Mouse (Mus musculus) liver, embryonic 15.5 days (tissue): ENCODE measurements around the gene Adamts14. TPM values are rescaled to one million over a fixed set of nuclear protein-coding genes. Genes with fewer than 3 reads are reported as not detected.
A peak's percentile ranks its signal among the peaks of the same experiment; 100 is the strongest.

Experiments
- ATAC-seq: fragments of 200-750 bp; cut with Nextera tagmentation; 2 replicates; pipeline ENCODE4 v1.8.0; 2017; ENCODE audit warnings: moderate number of reproducible peaks, mild to moderate bottlenecking, moderate library complexity; ENCODE audit not compliant: insufficient read depth
- H3K27ac ChIP-seq: fragments of 300-500 bp; sonication (generic); replicated peaks from 2 replicates; pipeline ENCODE4 v1.5.1; 2015; ENCODE audit warnings: mild to moderate bottlenecking, inconsistent platforms
- H3K27me3 ChIP-seq: fragments of 300-500 bp; sonication (generic); 2 replicates; pipeline ENCODE4 v1.6.1; 2015; ENCODE audit warnings: mild to moderate bottlenecking, inconsistent platforms
- H3K36me3 ChIP-seq: fragments of 300-500 bp; sonication (generic); replicated peaks from 2 replicates; pipeline ENCODE4 v1.6.1; 2015; ENCODE audit warnings: moderate library complexity, mild to moderate bottlenecking, inconsistent platforms
- H3K4me1 ChIP-seq: fragments of 300-500 bp; sonication (generic); replicated peaks from 2 replicates; pipeline ENCODE4 v1.6.1; 2015; ENCODE audit warnings: inconsistent platforms
- H3K4me2 ChIP-seq: fragments of 300-500 bp; sonication (generic); 2 replicates; pipeline ENCODE4 v1.6.1; 2015; ENCODE audit warnings: moderate library complexity, mild to moderate bottlenecking, inconsistent platforms
- H3K4me3 ChIP-seq: fragments of 300-500 bp; sonication (generic); replicated peaks from 2 replicates; pipeline ENCODE4 v1.5.1; 2015; ENCODE audit warnings: mild to moderate bottlenecking, inconsistent platforms
- H3K9ac ChIP-seq: fragments of 300-500 bp; sonication (generic); 2 replicates; pipeline ENCODE4 v1.6.1; 2015; ENCODE audit warnings: moderate library complexity, mild to moderate bottlenecking, inconsistent platforms
- H3K9me3 ChIP-seq: fragments of 300-500 bp; sonication (generic); replicated peaks from 2 replicates; pipeline ENCODE4 v1.6.1; 2016; ENCODE audit warnings: inconsistent platforms
- WGBS: fragments of 180-500 bp; shearing (Covaris S2); methylation state at CpG from one replicate; pipeline ENCODE4 v1.1.7; 2015; ENCODE audit warnings: mixed read lengths; ENCODE audit not compliant: insufficient replicate concordance; 5-methylcytosine and 5-hydroxymethylcytosine counted together
- polyA plus RNA-seq: library from polyadenylated mRNA; unstranded; fragments of >200 nt; fragmentation: Nextera tagmentation; extraction: Ambion mirVana; gene quantifications from 2 replicates; pipeline ENCODE4 v1.2.1, GENCODE M21; 2015

Adamts14 gene
- 0.29 and 0.32 TPM in 2 replicates for polyA plus RNA-seq

- Histone ChIP-seq H3K27ac (no peak within 1 kb of the TSS), H3K36me3 (no peaks in the 10 kb centered on the region), H3K4me3 (peak within 1 kb of the TSS; percentile 45), H3K4me1 (peaks cover 4% of the 10 kb centered on the region; the same call in 1 of the 2 replicates), H3K9ac (peak within 1 kb of the TSS; percentile 30; the same call in 1 of the 2 replicates), H3K4me2 (peak within 1 kb of the TSS; percentile 68), H3K9me3 (no peaks in the 10 kb centered on the region), H3K27me3 (peaks cover 39% of the 10 kb centered on the region)
- under 1% methylated on average over 67 of the region's 75 CpGs for WGBS
- peak; percentile 17; the same call in 1 of the 2 replicates for ATAC-seq
These were observed at the start of gene Adamts14 for GRCm38 (mm10) chr10:61273081-61273843. TSS of gene Adamts14 (minus strand) at chr10:61273438.

- no peak for ATAC-seq
- Histone ChIP-seq H3K36me3 (0 out of 2 replicates have a peak, but pooled peaks cover 5% of the 10 kb centered on the region), H3K9me3 (no peaks in the 10 kb centered on the region), H3K4me1 (0 out of 2 replicates have a peak, but pooled peaks cover 3% of the 10 kb centered on the region), H3K27me3 (no peaks in the 10 kb centered on the region), H3K4me3 (no peak overlapping the region), H3K27ac (no peak overlapping the region), H3K9ac (no peak overlapping the region), H3K4me2 (no peak overlapping the region)
- 66% methylated on average over 3 of the region's 3 CpGs for WGBS
These were observed 45.3 kb upstream of the Adamts14 start for GRCm38 (mm10) chr10:61318527-61318926.

GRCm38 (mm10) chr10:61315324-61315880 lies 42.2 kb upstream of the Adamts14 start:
- Histone ChIP-seq H3K4me1 (peaks cover 10% of the 10 kb centered on the region; the same call in 1 of the 2 replicates), H3K4me3 (no peak overlapping the region), H3K36me3 (no peaks in the 10 kb centered on the region), H3K9me3 (no peaks in the 10 kb centered on the region), H3K4me2 (no peak overlapping the region), H3K27me3 (no peaks in the 10 kb centered on the region), H3K27ac (no peak overlapping the region), H3K9ac (no peak overlapping the region)
- WGBS, result 61% methylated on average over 9 of the region's 9 CpGs
- ATAC-seq, result no peak

- no peak for ATAC-seq
- Histone ChIP-seq H3K9ac (no peak overlapping the region), H3K36me3 (no peaks in the 10 kb centered on the region), H3K27ac (no peak overlapping the region), H3K4me2 (no peak overlapping the region), H3K4me1 (peaks cover 10% of the 10 kb centered on the region; the same call in 1 of the 2 replicates), H3K9me3 (no peaks in the 10 kb centered on the region), H3K27me3 (no peaks in the 10 kb centered on the region), H3K4me3 (no peak overlapping the region)
- WGBS, result 29% methylated on average over 7 of the region's 7 CpGs
These were observed 40.5 kb upstream of the Adamts14 start for GRCm38 (mm10) chr10:61313750-61314149.

GRCm38 (mm10) chr10:61312754-61313153 lies 39.5 kb upstream of the Adamts14 start:
- Histone ChIP-seq H3K9ac (no peak overlapping the region), H3K36me3 (no peaks in the 10 kb centered on the region), H3K4me1 (peaks cover 10% of the 10 kb centered on the region; the same call in 1 of the 2 replicates), H3K4me2 (no peak overlapping the region), H3K9me3 (no peaks in the 10 kb centered on the region), H3K4me3 (no peak overlapping the region), H3K27ac (peak overlapping the region; percentile 48; the same call in 1 of the 2 replicates), H3K27me3 (no peaks in the 10 kb centered on the region)
- 26% methylated on average over 7 of the region's 7 CpGs for WGBS
- ATAC-seq, result peak; percentile 84

GRCm38 (mm10) chr10:61312159-61312558 lies 38.9 kb upstream of the Adamts14 start:
- Histone ChIP-seq H3K4me3 (no peak overlapping the region), H3K27me3 (no peaks in the 10 kb centered on the region), H3K4me1 (peaks cover 10% of the 10 kb centered on the region; the same call in 1 of the 2 replicates), H3K9ac (no peak overlapping the region), H3K27ac (peak overlapping the region; percentile 29; the same call in 1 of the 2 replicates), H3K36me3 (no peaks in the 10 kb centered on the region), H3K4me2 (no peak overlapping the region), H3K9me3 (no peaks in the 10 kb centered on the region)
- 61% methylated on average over 6 of the region's 6 CpGs for WGBS
- ATAC-seq, result no peak

- H3K4me2 ChIP-seq, result no peak overlapping the region
- H3K27me3 ChIP-seq, result no peaks in the 10 kb centered on the region
- H3K9ac ChIP-seq, result no peak overlapping the region
- no peak for ATAC-seq
- H3K4me1 ChIP-seq, result peaks cover 10% of the 10 kb centered on the region; the same call in 1 of the 2 replicates
- H3K27ac ChIP-seq, result no peak overlapping the region
- no peaks in the 10 kb centered on the region for H3K9me3 ChIP-seq
- no peak overlapping the region for H3K4me3 ChIP-seq
- WGBS, result 54% methylated on average over 12 of the region's 12 CpGs
- H3K36me3 ChIP-seq, result no peaks in the 10 kb centered on the region
These were observed 35.6 kb upstream of the Adamts14 start for GRCm38 (mm10) chr10:61308706-61309320.

- no peak for ATAC-seq
- H3K27ac ChIP-seq, result no peak overlapping the region
- no peaks in the 10 kb centered on the region for H3K4me1 ChIP-seq
- WGBS, result 37% methylated on average over 13 of the region's 13 CpGs
- H3K27me3 ChIP-seq, result no peaks in the 10 kb centered on the region
- no peaks in the 10 kb centered on the region for H3K9me3 ChIP-seq
- no peak overlapping the region for H3K9ac ChIP-seq
- H3K4me2 ChIP-seq, result no peak overlapping the region
- H3K4me3 ChIP-seq, result no peak overlapping the region
- H3K36me3 ChIP-seq, result no peaks in the 10 kb centered on the region
These were observed 32.8 kb upstream of the Adamts14 start for GRCm38 (mm10) chr10:61305928-61306590.

GRCm38 (mm10) chr10:61304046-61304445 lies 30.8 kb upstream of the Adamts14 start:
- Histone ChIP-seq H3K4me3 (no peak overlapping the region), H3K4me1 (no peaks in the 10 kb centered on the region), H3K27me3 (no peaks in the 10 kb centered on the region), H3K4me2 (no peak overlapping the region), H3K9ac (no peak overlapping the region), H3K36me3 (no peaks in the 10 kb centered on the region), H3K27ac (no peak overlapping the region), H3K9me3 (no peaks in the 10 kb centered on the region)
- no peak for ATAC-seq
- WGBS, result 79% methylated on average over 6 of the region's 6 CpGs

- Histone ChIP-seq H3K36me3 (no peaks in the 10 kb centered on the region), H3K4me2 (no peak overlapping the region), H3K27ac (no peak overlapping the region), H3K27me3 (no peaks in the 10 kb centered on the region), H3K4me1 (no peaks in the 10 kb centered on the region), H3K9me3 (no peaks in the 10 kb centered on the region), H3K9ac (no peak overlapping the region), H3K4me3 (no peak overlapping the region)
- WGBS, result 31% methylated on average over 3 of the region's 3 CpGs
- no peak for ATAC-seq
These were observed 27.8 kb upstream of the Adamts14 start for GRCm38 (mm10) chr10:61300996-61301395.

GRCm38 (mm10) chr10:61297477-61297876 lies 24.2 kb upstream of the Adamts14 start, which contains the start of gene Prf1:
TSS of gene Prf1 (plus strand) at chr10:61297833.
- ATAC-seq, result no peak
- H3K9me3 ChIP-seq, result no peaks in the 10 kb centered on the region
- H3K27me3 ChIP-seq, result no peaks in the 10 kb centered on the region
- H3K4me3 ChIP-seq, result no peak within 1 kb of the TSS
- no peaks in the 10 kb centered on the region for H3K4me1 ChIP-seq
- no peak within 1 kb of the TSS for H3K9ac ChIP-seq
- WGBS, result 30% methylated on average over 7 of the region's 7 CpGs
- no peak within 1 kb of the TSS for H3K27ac ChIP-seq
- H3K36me3 ChIP-seq, result no peaks in the 10 kb centered on the region
- no peak within 1 kb of the TSS for H3K4me2 ChIP-seq
